Mouse (Mus musculus): ENCODE results near the gene Defb21. TPM values are rescaled to one million over a fixed set of nuclear protein-coding genes. Genes with fewer than 3 reads are reported as not detected.

Gene Defb21
- not detected in 2 replicates for polyA plus RNA-seq (2014; fragmentation: Nextera tagmentation; extraction: Ambion mirVana)

DNA sequence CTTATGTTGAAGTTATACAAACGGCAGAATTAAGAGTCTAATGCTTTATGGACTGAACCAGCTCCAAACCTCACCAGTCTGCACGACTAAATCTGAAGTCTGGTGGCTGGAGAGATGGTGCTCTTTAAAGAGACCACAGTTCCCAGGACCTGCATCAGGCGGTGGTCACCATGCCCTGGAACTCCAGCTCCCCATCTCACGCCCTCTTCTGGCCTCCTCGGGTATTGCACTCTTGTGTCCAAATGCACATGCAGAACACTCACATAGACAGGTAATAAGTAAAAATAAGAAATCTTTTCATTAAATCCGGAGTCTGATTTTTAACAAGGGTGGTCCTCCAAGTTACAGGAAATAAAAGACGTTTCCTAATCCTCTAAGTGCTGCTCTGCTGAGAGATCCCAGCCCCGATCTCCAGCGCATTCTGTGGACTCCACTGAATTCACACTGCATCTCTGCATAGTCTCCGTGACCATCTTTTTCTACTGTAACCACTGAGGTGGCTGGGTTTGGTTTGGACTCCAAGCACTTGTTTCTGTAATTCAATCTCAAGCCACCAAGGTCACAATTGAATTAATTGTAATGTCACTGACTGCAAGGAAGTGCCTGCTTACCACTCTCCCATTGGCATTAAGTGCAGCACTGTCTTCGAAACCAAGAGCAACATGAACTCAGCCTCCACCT lies at the start of gene Defb21:
Gene Defb21 (plus strand): TSS at position 631 of the 681 bp plus-strand sequence.
- no peak within 1 kb of the TSS for H3K9ac ChIP-seq
- no peaks in the 10 kb centered on the region for H3K36me3 ChIP-seq (replicated peaks; ENCODE audit: control insufficient read depth, insufficient read depth)
- H3K9me3 ChIP-seq (ENCODE audit: control insufficient read depth, low read length), result no peaks in the 10 kb centered on the region
- H3K27ac ChIP-seq, result no peak within 1 kb of the TSS
- no peak for ATAC-seq (ENCODE audit: low FRiP score)
- no peaks in the 10 kb centered on the region for H3K27me3 ChIP-seq (ENCODE audit: control insufficient read depth, insufficient read depth, low read length)
- DNase-seq (ENCODE audit: low spot score), result no peak
- 63% methylated on average over 11 of the region's 11 CpGs for WGBS
- H3K4me2 ChIP-seq (replicated peaks), result no peak within 1 kb of the TSS
- H3K4me3 ChIP-seq (replicated peaks; ENCODE audit: low read length), result no peak within 1 kb of the TSS
- H3K4me1 ChIP-seq (replicated peaks; ENCODE audit: control insufficient read depth, insufficient read depth, low read length), result no peaks in the 10 kb centered on the region

DNA sequence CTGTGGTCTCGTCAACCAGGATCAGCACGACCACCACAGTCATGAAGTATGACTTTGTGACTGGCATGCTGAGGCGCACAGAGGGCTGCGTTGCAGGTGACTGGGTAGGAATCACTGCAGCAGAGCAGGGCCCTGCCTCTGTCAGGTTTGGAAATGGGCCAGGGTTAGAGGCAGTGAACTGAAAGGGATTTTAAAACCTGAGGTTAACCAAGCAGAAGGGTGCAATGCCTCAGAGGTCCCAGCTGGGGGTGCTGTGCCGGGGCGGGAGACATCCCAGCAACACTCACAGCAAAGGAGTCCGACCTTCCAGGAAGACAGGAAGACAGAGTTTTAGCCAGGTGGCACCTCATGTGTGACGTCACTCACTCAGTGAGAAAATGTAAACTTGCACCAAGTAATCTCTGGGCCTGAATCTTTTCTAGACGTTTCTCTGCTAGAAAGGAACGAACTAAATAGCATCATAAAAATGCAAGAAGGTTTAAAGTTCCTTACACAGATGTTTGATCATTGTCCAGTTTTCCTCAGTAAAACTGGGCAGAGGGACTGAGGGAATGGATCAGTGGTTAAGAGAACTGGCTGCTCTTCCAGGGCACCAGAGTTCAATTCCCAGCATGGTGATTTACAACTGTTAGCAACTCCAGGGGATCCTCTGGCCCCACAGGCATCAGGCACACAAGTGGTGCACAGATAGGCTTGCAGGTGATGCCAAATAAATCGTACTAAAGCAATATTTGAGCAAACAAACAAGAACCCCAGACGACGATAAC lies 32.4 kb upstream of the Defb21 start, which contains the start of gene Defb29:
Gene Defb29 (minus strand): TSS at position 155 of the 767 bp plus-strand sequence.
- WGBS, result 57% methylated on average over 13 of the region's 13 CpGs
- Histone ChIP-seq H3K9me3 (ENCODE audit: control insufficient read depth, low read length) (no peaks in the 10 kb centered on the region), H3K4me2 (replicated peaks) (no peak within 1 kb of the TSS), H3K27ac (no peak within 1 kb of the TSS), H3K4me1 (replicated peaks; ENCODE audit: control insufficient read depth, insufficient read depth, low read length) (no peaks in the 10 kb centered on the region), H3K27me3 (ENCODE audit: control insufficient read depth, insufficient read depth, low read length) (no peaks in the 10 kb centered on the region), H3K36me3 (replicated peaks; ENCODE audit: control insufficient read depth, insufficient read depth) (no peaks in the 10 kb centered on the region), H3K4me3 (replicated peaks; ENCODE audit: low read length) (no peak within 1 kb of the TSS), H3K9ac (no peak within 1 kb of the TSS)
- DNase-seq (ENCODE audit: low spot score), result no peak
- ATAC-seq (ENCODE audit: low FRiP score), result no peak

DNA sequence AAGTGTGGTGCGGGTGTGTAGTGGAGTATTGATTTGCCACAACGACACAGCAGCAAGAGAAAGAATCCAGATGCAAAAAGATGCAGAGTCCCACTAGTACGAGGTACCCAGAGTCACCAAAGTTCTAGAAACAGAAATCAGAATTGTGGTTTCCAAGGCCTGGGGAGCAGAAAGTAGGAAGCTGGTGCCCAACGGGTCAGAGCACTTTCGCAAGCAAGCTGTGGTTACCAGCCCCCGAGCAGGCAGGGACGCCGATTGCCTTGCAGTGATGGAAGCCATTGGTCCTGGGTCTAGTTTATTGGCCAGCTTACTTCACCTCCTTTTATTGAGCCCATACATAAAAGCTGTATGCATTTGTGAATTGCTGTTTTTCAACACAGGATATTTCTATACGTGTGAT lies 30.6 kb upstream of the Defb21 start:
- no peak overlapping the region for H3K4me2 ChIP-seq (replicated peaks)
- no peaks in the 10 kb centered on the region for H3K36me3 ChIP-seq (replicated peaks; ENCODE audit: control insufficient read depth, insufficient read depth)
- H3K27ac ChIP-seq, result no peak overlapping the region
- H3K4me3 ChIP-seq (replicated peaks; ENCODE audit: low read length), result no peak overlapping the region
- no peaks in the 10 kb centered on the region for H3K9me3 ChIP-seq (ENCODE audit: control insufficient read depth, low read length)
- 90% methylated on average over 9 of the region's 9 CpGs for WGBS
- H3K9ac ChIP-seq, result no peak overlapping the region
- ATAC-seq (ENCODE audit: low FRiP score) (no peak), DNase-seq (ENCODE audit: low spot score) (no peak)
- no peaks in the 10 kb centered on the region for H3K27me3 ChIP-seq (ENCODE audit: control insufficient read depth, insufficient read depth, low read length)
- H3K4me1 ChIP-seq (replicated peaks; ENCODE audit: control insufficient read depth, insufficient read depth, low read length), result no peaks in the 10 kb centered on the region

DNA sequence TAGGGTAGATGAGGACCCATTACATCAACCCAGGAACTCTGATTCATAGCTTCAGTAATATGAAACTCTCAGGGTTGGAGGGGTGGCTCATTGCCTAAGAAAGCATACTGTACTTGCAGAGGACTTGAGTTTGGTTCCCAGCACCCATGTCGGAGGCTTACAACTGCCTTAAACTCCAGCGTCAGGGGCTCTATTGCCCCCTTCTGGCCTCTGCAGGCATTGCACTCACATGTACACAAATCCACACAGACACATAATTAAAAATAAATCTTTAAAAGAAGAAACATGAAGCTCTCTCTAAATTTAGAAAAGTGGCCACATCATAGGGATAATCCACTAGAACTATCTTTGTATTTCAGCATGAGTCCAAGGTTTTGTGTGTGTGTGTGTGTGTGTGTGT lies 29.6 kb upstream of the Defb21 start:
- Histone ChIP-seq H3K27ac (no peak overlapping the region), H3K4me2 (replicated peaks) (no peak overlapping the region), H3K36me3 (replicated peaks; ENCODE audit: control insufficient read depth, insufficient read depth) (no peaks in the 10 kb centered on the region), H3K9me3 (ENCODE audit: control insufficient read depth, low read length) (no peaks in the 10 kb centered on the region), H3K4me1 (replicated peaks; ENCODE audit: control insufficient read depth, insufficient read depth, low read length) (no peaks in the 10 kb centered on the region), H3K4me3 (replicated peaks; ENCODE audit: low read length) (no peak overlapping the region), H3K27me3 (ENCODE audit: control insufficient read depth, insufficient read depth, low read length) (no peaks in the 10 kb centered on the region), H3K9ac (no peak overlapping the region)
- DNase-seq (ENCODE audit: low spot score), result no peak
- WGBS, result 76% methylated on average over 2 of the region's 2 CpGs
- ATAC-seq (ENCODE audit: low FRiP score), result no peak

DNA sequence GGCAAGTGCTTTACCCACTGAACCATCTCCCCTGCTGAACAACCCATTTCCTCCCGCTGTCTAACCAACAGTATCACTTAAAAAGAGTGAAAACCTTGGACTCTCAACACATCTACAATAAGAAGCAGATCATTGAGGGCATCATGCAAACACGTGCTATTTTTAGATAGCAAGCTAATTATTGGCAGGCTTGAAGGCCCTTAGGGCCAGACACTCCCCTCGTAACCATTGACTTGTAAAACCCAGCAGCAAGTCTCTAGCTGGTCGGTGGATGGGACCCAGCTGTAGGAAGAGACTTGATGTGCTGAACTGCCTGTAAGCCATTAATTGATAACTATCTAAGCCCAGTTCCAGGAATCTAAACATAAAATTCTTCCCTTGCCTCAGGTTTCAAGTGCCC lies 29.1 kb upstream of the Defb21 start:
- 79% methylated on average over 4 of the region's 4 CpGs for WGBS
- no peak overlapping the region for H3K4me2 ChIP-seq (replicated peaks)
- DNase-seq (ENCODE audit: low spot score), result no peak
- no peak overlapping the region for H3K4me3 ChIP-seq (replicated peaks; ENCODE audit: low read length)
- no peak for ATAC-seq (ENCODE audit: low FRiP score)
- no peak overlapping the region for H3K27ac ChIP-seq
- no peaks in the 10 kb centered on the region for H3K4me1 ChIP-seq (replicated peaks; ENCODE audit: control insufficient read depth, insufficient read depth, low read length)
- no peaks in the 10 kb centered on the region for H3K27me3 ChIP-seq (ENCODE audit: control insufficient read depth, insufficient read depth, low read length)
- H3K36me3 ChIP-seq (replicated peaks; ENCODE audit: control insufficient read depth, insufficient read depth), result no peaks in the 10 kb centered on the region
- no peaks in the 10 kb centered on the region for H3K9me3 ChIP-seq (ENCODE audit: control insufficient read depth, low read length)
- H3K9ac ChIP-seq, result no peak overlapping the region

DNA sequence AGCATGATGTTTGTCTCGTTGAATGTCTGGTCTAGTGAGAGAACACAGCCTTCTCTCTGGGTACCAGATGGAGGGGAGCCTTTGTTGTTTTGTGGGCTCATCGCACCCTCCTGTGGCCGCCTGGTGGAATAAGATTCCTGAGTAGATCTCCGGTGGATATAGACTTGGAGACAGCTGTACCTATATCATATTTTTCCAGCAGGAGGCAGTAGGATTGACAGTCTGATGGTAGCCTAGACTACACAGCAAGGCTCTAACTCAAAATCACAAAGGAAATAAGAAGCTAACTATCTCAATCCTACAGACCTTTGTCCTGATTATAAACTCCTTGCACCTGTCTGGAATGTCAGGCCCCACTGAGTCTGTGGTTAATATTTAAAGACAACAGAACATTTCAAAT lies 27.9 kb upstream of the Defb21 start:
- WGBS, result 30% methylated on average over 4 of the region's 4 CpGs
- Histone ChIP-seq H3K4me2 (replicated peaks) (no peak overlapping the region), H3K9ac (no peak overlapping the region), H3K4me1 (replicated peaks; ENCODE audit: control insufficient read depth, insufficient read depth, low read length) (no peaks in the 10 kb centered on the region), H3K9me3 (ENCODE audit: control insufficient read depth, low read length) (no peaks in the 10 kb centered on the region), H3K36me3 (replicated peaks; ENCODE audit: control insufficient read depth, insufficient read depth) (no peaks in the 10 kb centered on the region), H3K27ac (no peak overlapping the region), H3K27me3 (ENCODE audit: control insufficient read depth, insufficient read depth, low read length) (no peaks in the 10 kb centered on the region), H3K4me3 (replicated peaks; ENCODE audit: low read length) (no peak overlapping the region)
- no peak; the same call in 1 of the 2 replicates for ATAC-seq (ENCODE audit: low FRiP score)
- DNase-seq (ENCODE audit: low spot score), result peak; percentile 45

DNA sequence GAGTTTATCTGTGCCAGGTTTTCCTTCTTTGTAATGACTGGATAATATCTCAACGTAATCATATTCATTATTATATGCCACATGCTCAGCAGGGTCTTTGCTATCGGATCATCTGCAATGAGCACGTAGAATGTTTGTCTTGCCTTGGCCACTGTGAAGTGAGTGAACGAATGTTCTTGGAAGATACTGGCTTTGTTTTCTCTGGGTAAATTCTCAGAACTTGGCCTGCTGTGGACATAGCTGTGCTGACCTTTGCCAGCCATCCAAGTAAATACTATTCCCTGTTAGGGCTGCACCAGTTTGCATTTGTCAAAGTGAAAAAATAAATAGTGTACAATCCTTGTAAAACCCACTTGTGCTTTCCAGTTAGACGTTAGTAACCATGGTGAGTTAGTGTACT lies 24.4 kb upstream of the Defb21 start:
- no peak overlapping the region for H3K27ac ChIP-seq
- no peaks in the 10 kb centered on the region for H3K36me3 ChIP-seq (replicated peaks; ENCODE audit: control insufficient read depth, insufficient read depth)
- H3K4me3 ChIP-seq (replicated peaks; ENCODE audit: low read length), result no peak overlapping the region
- ATAC-seq (ENCODE audit: low FRiP score), result no peak
- DNase-seq (ENCODE audit: low spot score), result no peak
- no peak overlapping the region for H3K9ac ChIP-seq
- no peaks in the 10 kb centered on the region for H3K9me3 ChIP-seq (ENCODE audit: control insufficient read depth, low read length)
- 71% methylated on average over 5 of the region's 5 CpGs for WGBS
- no peak overlapping the region for H3K4me2 ChIP-seq (replicated peaks)
- no peaks in the 10 kb centered on the region for H3K27me3 ChIP-seq (ENCODE audit: control insufficient read depth, insufficient read depth, low read length)
- no peaks in the 10 kb centered on the region for H3K4me1 ChIP-seq (replicated peaks; ENCODE audit: control insufficient read depth, insufficient read depth, low read length)

DNA sequence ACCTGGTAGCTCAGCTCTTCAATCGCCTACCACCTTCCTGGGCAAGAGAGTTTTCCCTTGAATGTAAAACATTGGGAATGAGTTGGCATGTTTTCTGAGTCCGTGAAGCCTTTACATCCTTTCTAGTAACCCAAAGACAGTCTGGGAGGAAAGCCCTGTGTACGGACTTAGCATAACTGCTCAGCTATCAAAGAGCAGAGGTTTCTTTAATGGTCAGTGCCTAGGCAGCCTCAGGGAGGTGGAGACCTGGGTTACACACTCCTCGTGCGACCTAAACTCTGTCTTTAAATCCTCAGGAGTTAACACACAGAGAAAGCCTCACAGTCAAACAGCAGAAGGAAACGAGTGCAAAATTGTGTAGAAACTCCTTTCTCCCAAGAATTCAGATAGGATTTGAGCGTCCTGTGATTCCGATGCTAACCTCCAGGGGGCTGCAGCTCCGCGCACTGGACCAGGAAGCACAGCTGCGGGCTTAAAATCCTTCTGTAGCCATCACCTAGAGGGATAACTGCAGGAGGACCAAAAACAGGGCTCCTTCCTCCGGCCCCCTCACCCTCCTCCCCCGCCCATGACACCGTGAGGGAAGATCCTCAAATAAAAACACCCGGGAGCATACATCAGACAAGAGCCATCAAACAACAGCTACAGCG lies 18.6 kb upstream of the Defb21 start:
- Histone ChIP-seq H3K27ac (no peak overlapping the region), H3K4me2 (replicated peaks) (peak overlapping the region; percentile 31), H3K36me3 (replicated peaks; ENCODE audit: control insufficient read depth, insufficient read depth) (no peaks in the 10 kb centered on the region), H3K9ac (no peak overlapping the region), H3K27me3 (ENCODE audit: control insufficient read depth, insufficient read depth, low read length) (no peaks in the 10 kb centered on the region), H3K9me3 (ENCODE audit: control insufficient read depth, low read length) (no peaks in the 10 kb centered on the region), H3K4me1 (replicated peaks; ENCODE audit: control insufficient read depth, insufficient read depth, low read length) (0 out of 2 replicates have a peak, but pooled peaks cover 4% of the 10 kb centered on the region), H3K4me3 (replicated peaks; ENCODE audit: low read length) (no peak overlapping the region)
- ATAC-seq (ENCODE audit: low FRiP score) (no peak), DNase-seq (ENCODE audit: low spot score) (peak; percentile 82)
- WGBS, result 13% methylated on average over 16 of the region's 16 CpGs

DNA sequence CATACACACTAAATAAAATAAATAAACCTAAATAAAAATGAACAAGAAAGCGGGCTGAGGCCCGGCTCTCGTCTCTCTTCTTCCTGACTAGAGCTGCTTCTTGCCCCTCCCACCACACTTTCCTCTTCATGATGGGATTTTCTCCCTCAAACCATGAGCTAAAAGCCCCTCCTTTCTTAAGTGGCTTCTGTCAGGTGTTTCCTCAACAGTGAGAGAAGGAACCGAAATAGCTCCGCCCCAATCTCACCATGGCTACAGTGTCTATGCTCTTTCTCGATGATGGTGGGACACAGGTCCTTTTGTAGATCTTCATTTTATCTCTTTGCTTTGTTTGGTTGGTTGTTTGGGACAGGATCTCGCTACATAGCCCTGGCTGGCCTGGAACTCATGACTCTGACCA lies 15.9 kb upstream of the Defb21 start:
- WGBS, result 91% methylated on average over 7 of the region's 7 CpGs
- H3K27me3 ChIP-seq (ENCODE audit: control insufficient read depth, insufficient read depth, low read length), result no peaks in the 10 kb centered on the region
- no peak overlapping the region for H3K9ac ChIP-seq
- H3K4me3 ChIP-seq (replicated peaks; ENCODE audit: low read length), result no peak overlapping the region
- no peaks in the 10 kb centered on the region for H3K36me3 ChIP-seq (replicated peaks; ENCODE audit: control insufficient read depth, insufficient read depth)
- DNase-seq (ENCODE audit: low spot score), result no peak
- no peak overlapping the region for H3K27ac ChIP-seq
- no peak overlapping the region for H3K4me2 ChIP-seq (replicated peaks)
- 0 out of 2 replicates have a peak, but pooled peaks cover 4% of the 10 kb centered on the region for H3K4me1 ChIP-seq (replicated peaks; ENCODE audit: control insufficient read depth, insufficient read depth, low read length)
- no peaks in the 10 kb centered on the region for H3K9me3 ChIP-seq (ENCODE audit: control insufficient read depth, low read length)
- no peak for ATAC-seq (ENCODE audit: low FRiP score)
